Mouse (Mus musculus) spleen, adult 2 months (tissue): Measurements from ENCODE around the gene Fhad1.

Experiments
- CTCF ChIP-seq: fragments of 200-500 bp; IDR thresholded peaks from 2 replicates; pipeline ENCODE4 v1.5.1; 2011; ENCODE audit warnings: mild to moderate bottlenecking, inconsistent platforms; ENCODE audit not compliant: insufficient read depth, insufficient read length, insufficient replicate concordance; ENCODE audit errors: extremely low read depth
- POLR2A ChIP-seq: fragments of 200-500 bp; IDR thresholded peaks from 2 replicates; pipeline ENCODE4 v1.6.1; 2011; ENCODE audit warnings: low read depth, low read length, inconsistent platforms

GRCm38 (mm10) chr4:141866933-141867490, 147.9 kb downstream of the Fhad1 start:
- TF ChIP-seq CTCF (no peak), POLR2A (no peak)
